Mouse (Mus musculus): ENCODE data around the gene Gm3448. TPM values are rescaled to one million over a fixed set of nuclear protein-coding genes. Genes with fewer than 3 reads are reported as not detected.
A peak's percentile ranks its signal among the peaks of the same experiment; 100 is the strongest.
"Not testable (repeated sequence)": the region's sequence is repeated elsewhere in the genome, so short reads cannot be mapped to it uniquely, and the experiment has no call there.

Gene Gm3448
- total and polyA plus RNA-seq, 2 experiments from 2014 or later = 0.04 to 3.0 TPM

GRCm38 (mm10) chr17:14992522-14993138, 48.7 kb downstream of the Gm3448 start:
- not testable (repeated sequence) for H3K4me2 ChIP-seq (ENCODE audit: low read depth, low read length); H3K36me3 ChIP-seq (replicated peaks; ENCODE audit: control insufficient read depth, insufficient read depth, low read length); H3K27ac ChIP-seq (ENCODE audit: low read depth); H3K4me3 ChIP-seq (ENCODE audit: low read depth, low read length); DNase-seq (ENCODE audit: low spot score); H3K9ac ChIP-seq (replicated peaks; ENCODE audit: low read depth, low read length); H3K4me1 ChIP-seq (ENCODE audit: control insufficient read depth, insufficient read depth); H3K9me3 ChIP-seq (replicated peaks; ENCODE audit: control insufficient read depth, low read length); H3K27me3 ChIP-seq (ENCODE audit: control insufficient read depth, insufficient read depth, low read length)
- peak; percentile 88 for ATAC-seq (ENCODE audit: insufficient read depth, low read depth)
- WGBS = no CpG with 5 or more reads among the region's 98 CpGs

- not testable (repeated sequence) for H3K4me3 ChIP-seq (ENCODE audit: low read depth, low read length); DNase-seq (ENCODE audit: low spot score)
- WGBS = 78% methylated on average over 4 of the region's 5 CpGs
Observed at GRCm38 (mm10) chr17:14990116-14990702, 51.1 kb downstream of the Gm3448 start.

GRCm38 (mm10) chr17:14978362-14979038, 62.8 kb downstream of the Gm3448 start, which contains the start of the genes 9030025P20Rik and Gm3417:
TSS of gene 9030025P20Rik (plus strand) at chr17:14978468.
TSS of gene Gm3417 (minus strand) at chr17:14978790.
- not testable (repeated sequence) for H3K4me2 ChIP-seq (ENCODE audit: low read depth, low read length); H3K36me3 ChIP-seq (replicated peaks; ENCODE audit: control insufficient read depth, insufficient read depth, low read length); H3K4me3 ChIP-seq (ENCODE audit: low read depth, low read length); H3K27ac ChIP-seq (ENCODE audit: low read depth); H3K27me3 ChIP-seq (ENCODE audit: control insufficient read depth, insufficient read depth, low read length); DNase-seq (ENCODE audit: low spot score); H3K4me1 ChIP-seq (ENCODE audit: control insufficient read depth, insufficient read depth); H3K9ac ChIP-seq (replicated peaks; ENCODE audit: low read depth, low read length); H3K9me3 ChIP-seq (replicated peaks; ENCODE audit: control insufficient read depth, low read length)
- WGBS = no CpG with 5 or more reads among the region's 60 CpGs
- peak; percentile 98 for ATAC-seq (ENCODE audit: insufficient read depth, low read depth)

More at GRCm38 (mm10) chr17:14990116-14990702, 51.1 kb downstream of the Gm3448 start:
- not testable (repeated sequence) for H3K9me3 ChIP-seq (replicated peaks; ENCODE audit: control insufficient read depth, low read length); H3K27me3 ChIP-seq (ENCODE audit: control insufficient read depth, insufficient read depth, low read length); ATAC-seq (ENCODE audit: insufficient read depth, low read depth); H3K4me1 ChIP-seq (ENCODE audit: control insufficient read depth, insufficient read depth); H3K4me2 ChIP-seq (ENCODE audit: low read depth, low read length); H3K27ac ChIP-seq (ENCODE audit: low read depth); H3K36me3 ChIP-seq (replicated peaks; ENCODE audit: control insufficient read depth, insufficient read depth, low read length); H3K9ac ChIP-seq (replicated peaks; ENCODE audit: low read depth, low read length)

GRCm38 (mm10) chr17:14977718-14978361, 63.5 kb downstream of the Gm3448 start:
- H3K36me3 ChIP-seq (replicated peaks; ENCODE audit: control insufficient read depth, insufficient read depth, low read length); H3K9me3 ChIP-seq (replicated peaks; ENCODE audit: control insufficient read depth, low read length); H3K27me3 ChIP-seq (ENCODE audit: control insufficient read depth, insufficient read depth, low read length); DNase-seq (ENCODE audit: low spot score); H3K4me1 ChIP-seq (ENCODE audit: control insufficient read depth, insufficient read depth); H3K9ac ChIP-seq (replicated peaks; ENCODE audit: low read depth, low read length); H3K4me2 ChIP-seq (ENCODE audit: low read depth, low read length); H3K27ac ChIP-seq (ENCODE audit: low read depth); H3K4me3 ChIP-seq (ENCODE audit: low read depth, low read length): not testable (repeated sequence)
- WGBS = 3% methylated on average over 4 of the region's 7 CpGs
- ATAC-seq (ENCODE audit: insufficient read depth, low read depth) = peak; percentile 18; the same call in 1 of the 2 replicates

GRCm38 (mm10) chr17:14968373-14968913, 72.9 kb downstream of the Gm3448 start:
- not testable (repeated sequence) for H3K9ac ChIP-seq (replicated peaks; ENCODE audit: low read depth, low read length); H3K9me3 ChIP-seq (replicated peaks; ENCODE audit: control insufficient read depth, low read length); DNase-seq (ENCODE audit: low spot score); H3K36me3 ChIP-seq (replicated peaks; ENCODE audit: control insufficient read depth, insufficient read depth, low read length); H3K4me3 ChIP-seq (ENCODE audit: low read depth, low read length); H3K27me3 ChIP-seq (ENCODE audit: control insufficient read depth, insufficient read depth, low read length); H3K27ac ChIP-seq (ENCODE audit: low read depth); H3K4me2 ChIP-seq (ENCODE audit: low read depth, low read length); H3K4me1 ChIP-seq (ENCODE audit: control insufficient read depth, insufficient read depth); ATAC-seq (ENCODE audit: insufficient read depth, low read depth)
- WGBS = no CpG with 5 or more reads among the region's 6 CpGs

- not testable (repeated sequence) for H3K27me3 ChIP-seq (ENCODE audit: control insufficient read depth, insufficient read depth, low read length); H3K9me3 ChIP-seq (replicated peaks; ENCODE audit: control insufficient read depth, low read length); H3K4me3 ChIP-seq (ENCODE audit: low read depth, low read length); H3K4me2 ChIP-seq (ENCODE audit: low read depth, low read length); DNase-seq (ENCODE audit: low spot score); H3K9ac ChIP-seq (replicated peaks; ENCODE audit: low read depth, low read length); H3K36me3 ChIP-seq (replicated peaks; ENCODE audit: control insufficient read depth, insufficient read depth, low read length); H3K4me1 ChIP-seq (ENCODE audit: control insufficient read depth, insufficient read depth); H3K27ac ChIP-seq (ENCODE audit: low read depth)
- ATAC-seq (ENCODE audit: insufficient read depth, low read depth) = peak; percentile 77
- WGBS = no CpG with 5 or more reads among the region's 44 CpGs
Observed at GRCm38 (mm10) chr17:14961557-14962154, 79.7 kb downstream of the Gm3448 start.

GRCm38 (mm10) chr17:14960951-14961556, 80.3 kb downstream of the Gm3448 start, which contains the start of gene Phf10:
TSS of gene Phf10 (minus strand) at chr17:14961273.
- H3K4me1 ChIP-seq (ENCODE audit: control insufficient read depth, insufficient read depth); H3K9me3 ChIP-seq (replicated peaks; ENCODE audit: control insufficient read depth, low read length); H3K27me3 ChIP-seq (ENCODE audit: control insufficient read depth, insufficient read depth, low read length); DNase-seq (ENCODE audit: low spot score); H3K36me3 ChIP-seq (replicated peaks; ENCODE audit: control insufficient read depth, insufficient read depth, low read length): not testable (repeated sequence)
- ATAC-seq (ENCODE audit: insufficient read depth, low read depth) = peak; percentile 86
- WGBS = under 1% methylated on average over 26 of the region's 100 CpGs
- H3K4me2 ChIP-seq (ENCODE audit: low read depth, low read length) = peak within 1 kb of the TSS; percentile 77
- H3K9ac ChIP-seq (replicated peaks; ENCODE audit: low read depth, low read length) = peak within 1 kb of the TSS; percentile 61
- H3K4me3 ChIP-seq (ENCODE audit: low read depth, low read length) = peak within 1 kb of the TSS; percentile 65
- H3K27ac ChIP-seq (ENCODE audit: low read depth) = peak within 1 kb of the TSS; percentile 83

All from heart, postnatal 0 days (tissue).